Mouse (Mus musculus) liver, adult 2 months (tissue): ENCODE results near the gene Lin37. TPM values are rescaled to one million over a fixed set of nuclear protein-coding genes. Genes with fewer than 3 reads are reported as not detected.
A peak's percentile ranks its signal among the peaks of the same experiment; 100 is the strongest.

Experiments
- DNase-seq: peaks from one replicate; pipeline ENCODE4 v3.0.0-alpha.2; 2011; ENCODE audit warnings: low read depth, low spot score; ENCODE audit errors: extremely low read depth
- H3K27ac ChIP-seq: fragments of 200-500 bp; replicated peaks from 2 replicates; pipeline ENCODE4 v1.5.1; 2012; ENCODE audit warnings: low read depth, mild to moderate bottlenecking, control low read depth, inconsistent platforms, low read length; ENCODE audit not compliant: insufficient read depth
- H3K27me3 ChIP-seq: fragments of 200-500 bp; 2 replicates; pipeline ENCODE4 v1.6.1; 2012; ENCODE audit warnings: mild to moderate bottlenecking, moderate library complexity, low read length, inconsistent platforms; ENCODE audit not compliant: control insufficient read depth, insufficient read depth
- H3K36me3 ChIP-seq: fragments of 200-500 bp; 2 replicates; pipeline ENCODE4 v1.6.1; 2012; ENCODE audit warnings: low read length, inconsistent platforms; ENCODE audit not compliant: control insufficient read depth, insufficient read depth
- H3K4me1 ChIP-seq: fragments of 200-500 bp; 2 replicates; pipeline ENCODE4 v1.6.1; 2011; ENCODE audit warnings: low read length; ENCODE audit not compliant: control insufficient read depth, insufficient read depth
- H3K4me3 ChIP-seq: fragments of 200-500 bp; 2 replicates; pipeline ENCODE4 v1.5.1; 2011; ENCODE audit warnings: low read depth, mild to moderate bottlenecking, control low read depth, low read length, moderate library complexity; ENCODE audit not compliant: insufficient read depth
- H3K79me2 ChIP-seq: fragments of 200-500 bp; 2 replicates; pipeline ENCODE4 v1.6.1; 2012; ENCODE audit warnings: inconsistent platforms, mild to moderate bottlenecking, low read length, moderate library complexity; ENCODE audit not compliant: control insufficient read depth, insufficient read depth
- H3K9ac ChIP-seq: fragments of 200-500 bp; 2 replicates; pipeline ENCODE4 v1.6.1; 2012; ENCODE audit warnings: low read depth, mild to moderate bottlenecking, control low read depth, inconsistent platforms, low read length
- CTCF ChIP-seq: fragments of 200-500 bp; IDR thresholded peaks from 2 replicates; pipeline ENCODE4 v1.5.1; 2011; ENCODE audit warnings: low read depth, low read length, control low read depth
- POLR2A ChIP-seq: fragments of 200-500 bp; IDR thresholded peaks from 2 replicates; pipeline ENCODE4 v1.6.1; 2011; ENCODE audit warnings: low read length, control low read depth; ENCODE audit not compliant: insufficient read depth; ENCODE audit errors: extremely low read depth
- WGBS: fragments of 180-500 bp; shearing (Covaris S2); methylation state at CpG from one replicate; pipeline ENCODE4 v1.1.7; 2018; 5-methylcytosine and 5-hydroxymethylcytosine counted together
- polyA plus RNA-seq: library from polyadenylated mRNA; depleted of rRNA; stranded (reverse); fragments of >200 nt; gene quantifications from 2 replicates; pipeline ENCODE4 v1.2.3, GENCODE M21; 2012
- total RNA-seq: library from RNA; depleted of rRNA; stranded (reverse); fragments of >200 nt; gene quantifications from 2 replicates; pipeline ENCODE4 v1.2.3, GENCODE M21; 2014

Lin37 gene
- total and polyA plus RNA-seq, 2 experiments, result 2.7 to 22.4 TPM

DNA sequence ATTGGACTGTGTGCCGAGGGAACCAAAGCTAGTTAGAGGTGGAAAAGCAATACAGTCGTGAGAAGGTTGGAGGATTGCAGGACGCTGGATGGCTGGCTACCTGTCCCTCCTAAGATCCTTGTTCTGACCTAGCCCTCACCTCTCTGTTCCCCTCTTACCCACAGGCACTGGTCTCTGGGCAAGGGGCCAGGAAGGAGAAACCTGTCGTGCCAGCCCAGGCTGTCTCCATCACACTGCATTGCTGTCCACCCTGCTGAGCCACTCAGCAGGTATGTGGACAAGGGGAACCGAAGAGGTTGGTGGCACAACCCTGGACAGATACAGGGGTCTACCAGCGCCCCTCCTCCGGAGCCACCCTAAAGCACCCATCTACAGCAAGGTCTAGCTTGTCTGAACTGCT, 41.0 kb upstream of the Lin37 start:
- no peak overlapping the region for H3K27ac ChIP-seq
- 65% methylated on average over 7 of the region's 7 CpGs for WGBS

DNA sequence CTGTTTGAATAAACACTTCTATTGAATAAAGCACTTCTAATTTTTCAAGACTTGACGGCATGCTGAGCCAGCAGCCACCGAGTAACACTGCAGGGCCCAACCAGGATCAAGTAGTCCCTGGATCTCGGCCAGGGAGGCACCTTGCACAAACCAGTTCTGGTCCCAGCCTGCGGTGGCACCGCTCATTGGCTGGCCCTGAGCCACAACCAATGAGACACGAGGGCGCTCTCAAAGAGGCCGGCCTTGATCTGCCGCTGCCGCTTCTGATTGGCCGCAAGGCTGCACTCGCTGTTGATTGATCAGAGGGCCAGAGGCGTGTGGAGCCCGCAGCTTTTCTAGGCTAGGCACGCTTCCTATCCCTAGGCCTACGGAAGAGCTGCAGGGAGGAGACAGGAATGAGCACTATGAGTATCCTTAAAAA, 40.3 kb upstream of the Lin37 start:
- Histone ChIP-seq H3K36me3 (no peaks in the 10 kb centered on the region), H3K9ac (no peak overlapping the region), H3K27me3 (no peaks in the 10 kb centered on the region), H3K4me3 (no peak overlapping the region), H3K4me1 (peaks cover 4% of the 10 kb centered on the region; the same call in 1 of the 2 replicates), H3K27ac (no peak overlapping the region), H3K79me2 (no peaks in the 10 kb centered on the region)
- TF ChIP-seq POLR2A (no peak), CTCF (no peak)
- DNase-seq, result peak; percentile 92
- under 1% methylated on average over 16 of the region's 16 CpGs for WGBS

More for the DNA sequence above, 41.0 kb upstream of the Lin37 start:
- peaks cover 4% of the 10 kb centered on the region; the same call in 1 of the 2 replicates for H3K4me1 ChIP-seq
- no peak overlapping the region for H3K4me3 ChIP-seq
- no peaks in the 10 kb centered on the region for H3K79me2 ChIP-seq
- TF ChIP-seq POLR2A (no peak), CTCF (no peak)
- H3K36me3 ChIP-seq, result no peaks in the 10 kb centered on the region
- no peak overlapping the region for H3K9ac ChIP-seq
- no peaks in the 10 kb centered on the region for H3K27me3 ChIP-seq
- no peak for DNase-seq

DNA sequence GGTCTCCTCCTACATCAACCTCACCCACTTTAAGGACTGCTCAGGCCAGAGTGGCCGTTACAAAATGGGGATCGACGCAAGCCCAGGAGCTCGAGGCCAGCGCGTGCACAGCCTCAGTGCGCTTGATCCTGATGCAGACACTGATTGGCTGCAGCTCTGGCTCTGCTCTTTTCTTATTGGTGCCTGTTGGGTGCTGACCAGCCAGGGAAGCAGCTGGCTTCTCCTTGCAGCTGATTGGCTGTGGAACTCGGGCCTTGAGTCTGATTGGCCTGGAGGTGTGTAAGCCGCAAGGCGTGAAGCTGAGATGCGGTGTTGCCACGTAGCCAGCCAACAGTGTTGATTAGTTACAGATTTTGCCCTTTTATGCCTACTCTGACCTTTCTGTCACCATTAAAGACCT, 39.1 kb upstream of the Lin37 start, which contains the start of gene Zbtb32:
Gene Zbtb32 (minus strand): TSS at position 124 of the 400 bp plus-strand sequence.
- Histone ChIP-seq H3K9ac (no peak within 1 kb of the TSS), H3K27me3 (no peaks in the 10 kb centered on the region), H3K4me3 (no peak within 1 kb of the TSS), H3K27ac (no peak within 1 kb of the TSS), H3K36me3 (no peaks in the 10 kb centered on the region), H3K4me1 (peaks cover 4% of the 10 kb centered on the region; the same call in 1 of the 2 replicates), H3K79me2 (no peaks in the 10 kb centered on the region)
- whole genome bisulfite sequencing, result 96% methylated on average over 12 of the region's 12 CpGs
- no peak for DNase-seq
- TF ChIP-seq CTCF (no peak), POLR2A (no peak)

- Histone ChIP-seq H3K27ac (no peak overlapping the region), H3K79me2 (no peaks in the 10 kb centered on the region), H3K27me3 (no peaks in the 10 kb centered on the region), H3K9ac (no peak overlapping the region), H3K36me3 (no peaks in the 10 kb centered on the region), H3K4me3 (no peak overlapping the region), H3K4me1 (peaks cover 4% of the 10 kb centered on the region; the same call in 1 of the 2 replicates)
- TF ChIP-seq CTCF (no peak), POLR2A (no peak)
- 88% methylated on average over 5 of the region's 5 CpGs for WGBS
- DNase-seq, result no peak
These were observed 37.2 kb upstream of the Lin37 start for GRCm38 (mm10) chr7:30596811-30597210.

DNA sequence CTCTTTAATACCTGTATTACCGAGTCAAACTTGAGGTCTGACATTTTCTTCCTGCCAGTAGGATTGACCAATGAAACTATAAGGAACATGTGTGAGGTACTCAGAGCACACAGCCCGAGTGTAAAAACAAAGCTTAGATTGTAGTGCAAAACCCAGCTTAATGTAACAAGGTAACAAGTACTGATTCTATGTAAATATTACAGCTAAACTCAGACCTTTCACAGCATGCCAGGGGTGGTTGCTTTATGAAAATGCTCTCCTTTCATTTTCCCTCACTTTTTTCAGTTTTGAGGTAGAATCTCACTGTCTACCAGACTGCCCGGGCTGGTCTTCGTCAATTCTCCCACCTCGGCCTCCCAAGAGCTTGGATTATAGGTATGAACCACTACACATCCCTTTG, 36.5 kb upstream of the Lin37 start:
- H3K27ac ChIP-seq, result no peak overlapping the region
- H3K36me3 ChIP-seq, result no peaks in the 10 kb centered on the region
- WGBS, result 81% methylated on average over 5 of the region's 5 CpGs
- peaks cover 4% of the 10 kb centered on the region; the same call in 1 of the 2 replicates for H3K4me1 ChIP-seq
- H3K4me3 ChIP-seq, result no peak overlapping the region
- TF ChIP-seq POLR2A, result no peak
- TF ChIP-seq CTCF, result no peak
- no peak overlapping the region for H3K9ac ChIP-seq
- no peaks in the 10 kb centered on the region; the same call in 1 of the 2 replicates for H3K79me2 ChIP-seq
- DNase-seq, result no peak
- H3K27me3 ChIP-seq, result no peaks in the 10 kb centered on the region

- Histone ChIP-seq H3K9ac (no peak overlapping the region), H3K79me2 (no peaks in the 10 kb centered on the region; the same call in 1 of the 2 replicates), H3K27me3 (no peaks in the 10 kb centered on the region), H3K27ac (no peak overlapping the region), H3K4me1 (peaks cover 5% of the 10 kb centered on the region; the same call in 1 of the 2 replicates), H3K36me3 (no peaks in the 10 kb centered on the region), H3K4me3 (no peak overlapping the region)
- no peak for DNase-seq
- no peak for TF ChIP-seq POLR2A
- no peak for TF ChIP-seq CTCF
- 69% methylated on average over 4 of the region's 4 CpGs for WGBS
These were observed 34.9 kb upstream of the Lin37 start for GRCm38 (mm10) chr7:30594510-30595024.
